Mouse (Mus musculus) left cerebral cortex, adult 2 months (tissue): ENCODE data around the gene Piezo1. TPM values are rescaled to one million over a fixed set of nuclear protein-coding genes. Genes with fewer than 3 reads are reported as not detected.

Experiments
- DNase-seq, 2 experiments: peaks; one replicate each; pipeline ENCODE4 v3.0.0; 2021 to 2022; ENCODE audit warnings: low spot score in 2 of 2, mixed read lengths in 1 of 2; ENCODE audit errors: extremely low spot score in 1 of 2
- H3K27ac ChIP-seq: fragments of 200-600 bp; 2 replicates; pipeline ENCODE4 v1.8.1; 2022
- H3K4me3 ChIP-seq: fragments of 200-600 bp; 2 replicates; pipeline ENCODE4 v1.8.1; 2022
- CTCF ChIP-seq: fragments of 200-600 bp; IDR thresholded peaks from 2 replicates; pipeline ENCODE4 v1.8.1; 2022; ENCODE audit warnings: antibody characterized with exemption, mild to moderate bottlenecking, moderate library complexity
- intact Hi-C: fragments of 180-260 bp; cut with DNase I; formaldehyde crosslinking; loops from one replicate; pipeline ENCODE4 v1.15.1; 2025
- total RNA-seq, 2 experiments: library from RNA; stranded (reverse); gene quantifications; 2 replicates each; pipeline ENCODE4 v1.2.3; 2021

Piezo1 gene
- total RNA-seq, 2 experiments from 2014 or later = 6.8 to 7.7 TPM

DNA sequence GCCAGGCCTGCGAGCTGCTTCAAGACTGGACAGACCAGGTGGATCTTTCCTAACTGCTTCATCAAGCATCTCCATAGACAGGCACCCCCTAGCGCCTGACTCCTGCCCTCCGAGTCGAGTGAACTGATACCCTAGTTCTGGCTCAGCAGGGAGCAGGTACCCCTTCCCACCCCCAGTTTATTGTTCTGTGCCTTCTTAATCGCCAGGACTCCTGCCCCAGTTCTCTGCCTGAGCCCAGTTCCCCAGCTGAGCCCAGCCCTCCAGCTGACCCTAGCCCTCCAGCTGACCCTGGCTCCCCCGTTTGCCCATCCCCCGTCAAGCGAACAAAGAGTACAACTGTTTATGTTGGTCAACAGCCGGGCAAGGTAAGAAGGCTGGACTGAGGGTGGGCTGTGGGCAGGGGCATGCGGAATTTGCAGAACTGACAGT, 17.8 kb upstream of the Piezo1 start:
- Histone ChIP-seq H3K27ac (no peak overlapping the region), H3K4me3 (no peak overlapping the region)
- no peak for DNase-seq
- intact Hi-C loops = loop anchor here (5.0 kb wide), 1 partner anchor 43 kb away; the partner anchor contains the start of genes Galns and Trappc2l
- TF ChIP-seq CTCF = no peak; the same call in 1 of the 2 replicates

DNA sequence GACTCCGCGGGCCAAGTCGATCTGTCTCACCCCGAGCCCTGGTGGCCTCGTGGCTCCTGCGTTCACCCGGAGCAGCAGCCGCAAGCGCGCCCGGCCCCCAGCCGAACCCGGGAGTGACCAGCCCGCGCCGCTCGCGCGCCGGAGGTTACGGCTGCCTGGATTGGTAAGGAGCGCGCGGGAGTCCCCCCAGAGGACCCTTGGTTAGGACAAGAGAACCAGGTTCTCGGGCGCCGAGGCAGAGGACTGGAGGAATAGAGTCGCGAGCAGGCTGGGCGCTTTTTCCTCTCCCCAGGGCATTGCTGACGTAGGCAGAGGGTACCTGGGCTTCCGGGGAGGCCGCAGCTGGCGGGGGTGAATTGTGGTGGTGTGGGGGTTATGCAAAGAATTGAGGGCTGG, 17.0 kb upstream of the Piezo1 start:
- H3K27ac ChIP-seq = no peak overlapping the region
- peak overlapping the region; percentile 69 for H3K4me3 ChIP-seq
- no peak for TF ChIP-seq CTCF
- DNase-seq = no peak
- intact Hi-C loops = loop anchor here (5.0 kb wide), 1 partner anchor 44 kb away; the partner anchor contains the start of genes Galns and Trappc2l

DNA sequence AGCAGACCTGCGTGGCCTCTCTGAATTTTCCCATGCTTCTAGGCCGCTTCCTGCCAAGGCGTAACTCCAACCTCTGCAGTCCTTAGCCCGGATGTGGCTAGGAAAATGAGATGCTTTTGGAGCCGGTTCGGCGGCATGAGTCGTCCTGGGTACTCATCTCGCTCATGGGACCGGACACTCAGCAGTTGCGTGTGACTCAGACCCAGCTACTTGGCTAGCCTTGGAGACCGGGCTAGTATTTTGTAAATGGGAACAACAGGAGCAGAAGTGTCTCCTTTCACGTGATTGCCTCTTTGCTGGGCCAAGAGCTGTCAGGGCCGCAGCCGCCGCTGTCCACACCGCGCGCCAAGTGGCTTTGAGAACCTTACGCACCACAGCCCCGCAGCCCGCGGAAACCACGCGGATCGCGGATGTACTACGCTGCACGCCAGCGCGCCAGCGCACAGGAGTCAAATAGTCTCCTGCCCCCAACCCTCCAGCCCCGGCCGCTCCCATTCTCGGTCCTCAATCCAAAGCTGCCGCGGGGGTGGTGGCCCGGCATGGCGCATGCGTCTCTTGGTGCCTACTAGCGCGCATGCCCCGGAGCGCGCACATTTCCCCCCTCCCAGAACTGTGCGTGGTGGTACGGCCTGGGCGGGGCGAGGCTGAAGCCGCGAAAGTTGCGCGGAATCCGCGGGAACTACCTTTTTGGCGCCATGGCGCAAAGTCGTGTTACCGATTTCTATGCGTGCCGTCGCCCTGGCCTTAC, 16.4 kb upstream of the Piezo1 start, which contains the start of gene Cdt1:
Gene Cdt1, plus strand, starts transcription at position 655 of the 748 bp plus-strand sequence.
- peak; percentile 95 for DNase-seq
- intact Hi-C loops = loop anchor here (5.0 kb wide), 1 partner anchor 45 kb away; the partner anchor contains the start of genes Galns and Trappc2l
- peak within 1 kb of the TSS; percentile 93 for H3K27ac ChIP-seq
- peak within 1 kb of the TSS; percentile 69 for H3K4me3 ChIP-seq
- TF ChIP-seq CTCF = no peak

DNA sequence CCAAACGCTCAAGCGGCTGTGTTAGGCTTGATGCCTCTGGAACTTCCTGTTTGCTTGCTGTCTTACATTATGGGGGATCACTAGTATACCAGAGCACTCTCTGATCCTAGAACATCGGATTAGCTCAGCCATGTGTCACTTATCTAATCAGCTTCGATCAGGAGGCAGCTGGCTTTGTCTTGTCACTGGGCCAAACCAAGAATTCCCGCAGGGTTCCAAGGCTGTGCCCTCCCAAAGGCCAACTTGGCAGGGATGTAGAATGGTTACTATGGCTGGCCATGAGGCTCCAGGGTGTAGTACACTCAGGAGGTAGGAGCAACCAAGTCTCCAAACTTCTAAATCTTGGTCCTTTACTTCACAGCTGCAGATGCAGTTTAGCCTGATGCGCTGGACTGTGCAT, 15.6 kb upstream of the Piezo1 start:
- no peak for DNase-seq
- no peak for TF ChIP-seq CTCF
- Histone ChIP-seq H3K4me3 (peak overlapping the region; percentile 69), H3K27ac (peak overlapping the region; percentile 93)
- intact Hi-C loops = loop anchor here (5.0 kb wide), 1 partner anchor 46 kb away; the partner anchor contains the start of genes Galns and Trappc2l

DNA sequence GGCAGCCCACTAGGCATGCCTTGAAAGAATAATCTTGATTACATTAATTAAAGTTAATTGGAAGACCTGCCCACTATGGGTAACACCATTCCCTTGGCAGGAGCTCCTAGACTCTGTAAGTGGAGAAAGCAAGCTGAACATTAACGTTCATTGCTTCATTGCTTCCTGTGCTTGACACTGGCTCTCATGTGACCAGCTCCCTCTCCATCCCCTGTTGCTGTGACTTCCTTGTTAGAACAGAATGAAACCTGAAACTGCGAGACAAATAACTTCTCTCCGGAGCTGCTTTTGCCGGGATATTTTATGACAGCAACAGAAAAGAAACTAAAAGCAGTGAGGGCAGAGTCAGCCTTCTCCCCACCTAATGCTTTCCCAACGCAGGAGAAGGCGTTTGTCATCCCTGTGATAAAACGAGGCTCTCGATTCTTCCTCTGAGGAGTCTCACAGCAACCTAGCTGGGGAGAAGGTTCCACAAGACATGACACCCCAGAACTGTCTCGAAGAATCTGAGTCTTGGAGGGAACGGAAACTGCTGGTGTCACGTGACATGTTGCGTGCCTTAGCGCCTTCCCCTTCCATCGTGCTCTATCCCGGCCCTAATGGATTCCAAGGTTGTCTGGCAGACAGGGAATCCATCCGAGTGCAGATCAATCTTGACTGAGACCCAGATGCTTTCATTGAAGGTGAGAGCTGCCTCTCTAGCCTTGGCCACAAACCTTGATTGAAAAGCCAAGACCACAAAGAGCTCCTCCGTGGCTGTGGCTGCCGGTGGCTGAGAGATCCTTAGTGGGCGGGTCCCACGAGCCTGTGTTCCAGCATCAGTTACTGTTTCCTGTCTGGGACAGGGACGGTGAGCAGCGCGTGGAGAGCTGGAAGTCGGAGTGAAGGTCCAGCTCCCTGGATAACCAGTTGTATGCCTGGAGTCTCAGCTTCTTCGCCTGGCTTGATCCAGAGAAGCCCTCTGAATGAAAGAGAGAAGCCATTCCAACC, 13.5 kb upstream of the Piezo1 start:
- DNase-seq = no peak
- Histone ChIP-seq H3K27ac (no peak overlapping the region), H3K4me3 (no peak overlapping the region)
- TF ChIP-seq CTCF = no peak
- intact Hi-C loops = loop anchor here (5.0 kb wide), 1 partner anchor 48 kb away; the partner anchor contains the start of genes Galns and Trappc2l

DNA sequence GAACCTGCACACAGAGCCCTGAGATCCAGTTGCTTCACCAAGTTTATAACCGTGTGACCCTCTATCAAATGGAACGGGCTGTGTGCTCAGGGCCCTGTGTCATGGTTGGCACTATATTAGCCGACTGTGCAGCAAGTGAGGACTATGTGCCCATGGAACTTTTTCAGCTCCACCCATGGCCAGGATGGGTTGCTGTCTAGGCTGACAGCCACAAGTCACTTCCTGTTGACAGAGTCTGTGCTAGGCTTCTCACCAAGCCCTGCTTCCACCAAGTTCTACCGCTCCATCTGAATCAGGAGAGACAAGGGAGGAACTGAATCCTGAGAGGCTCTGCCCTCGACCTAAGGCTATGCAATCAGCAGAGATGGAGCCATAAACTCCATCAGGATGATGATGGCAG, 10.1 kb upstream of the Piezo1 start:
- Histone ChIP-seq H3K27ac (no peak overlapping the region), H3K4me3 (no peak overlapping the region)
- TF ChIP-seq CTCF = no peak
- intact Hi-C loops = no loop called here
- DNase-seq = no peak

DNA sequence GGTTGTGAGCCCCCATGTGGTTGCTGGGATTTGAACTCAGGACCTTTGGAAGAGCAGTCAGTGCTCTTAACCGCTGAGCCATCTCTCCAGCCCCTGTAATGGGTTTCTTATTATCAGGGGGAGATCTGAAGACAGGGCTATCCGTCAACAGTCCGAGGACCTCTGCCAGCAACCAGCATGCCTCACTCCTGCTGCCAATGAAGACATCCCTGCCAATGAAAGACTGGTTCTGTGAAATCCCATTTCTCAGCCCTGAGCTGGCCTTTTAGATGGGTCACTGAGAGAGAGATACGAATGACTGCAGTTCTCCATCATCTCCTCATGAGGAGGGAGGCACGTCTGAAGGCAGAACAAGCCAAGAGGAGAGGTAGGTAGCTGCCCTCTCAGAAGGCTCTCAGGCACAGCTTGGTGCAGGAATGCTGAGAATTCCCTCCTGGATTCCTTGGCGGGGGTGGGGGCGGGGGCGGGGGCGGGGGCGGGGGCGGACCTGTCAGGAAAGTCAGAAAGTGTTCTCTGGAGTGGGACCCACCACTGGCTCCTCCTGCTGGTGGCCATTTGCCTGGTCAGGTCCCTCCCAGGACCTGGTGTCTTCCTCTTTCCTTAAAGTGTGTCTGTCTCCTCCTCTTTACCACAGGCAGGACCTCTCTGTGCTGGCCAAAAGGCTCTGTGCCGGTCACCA, 7.7 kb upstream of the Piezo1 start:
- DNase-seq = no peak
- intact Hi-C loops = no loop called here
- no peak for TF ChIP-seq CTCF
- Histone ChIP-seq H3K4me3 (no peak overlapping the region), H3K27ac (no peak overlapping the region)

DNA sequence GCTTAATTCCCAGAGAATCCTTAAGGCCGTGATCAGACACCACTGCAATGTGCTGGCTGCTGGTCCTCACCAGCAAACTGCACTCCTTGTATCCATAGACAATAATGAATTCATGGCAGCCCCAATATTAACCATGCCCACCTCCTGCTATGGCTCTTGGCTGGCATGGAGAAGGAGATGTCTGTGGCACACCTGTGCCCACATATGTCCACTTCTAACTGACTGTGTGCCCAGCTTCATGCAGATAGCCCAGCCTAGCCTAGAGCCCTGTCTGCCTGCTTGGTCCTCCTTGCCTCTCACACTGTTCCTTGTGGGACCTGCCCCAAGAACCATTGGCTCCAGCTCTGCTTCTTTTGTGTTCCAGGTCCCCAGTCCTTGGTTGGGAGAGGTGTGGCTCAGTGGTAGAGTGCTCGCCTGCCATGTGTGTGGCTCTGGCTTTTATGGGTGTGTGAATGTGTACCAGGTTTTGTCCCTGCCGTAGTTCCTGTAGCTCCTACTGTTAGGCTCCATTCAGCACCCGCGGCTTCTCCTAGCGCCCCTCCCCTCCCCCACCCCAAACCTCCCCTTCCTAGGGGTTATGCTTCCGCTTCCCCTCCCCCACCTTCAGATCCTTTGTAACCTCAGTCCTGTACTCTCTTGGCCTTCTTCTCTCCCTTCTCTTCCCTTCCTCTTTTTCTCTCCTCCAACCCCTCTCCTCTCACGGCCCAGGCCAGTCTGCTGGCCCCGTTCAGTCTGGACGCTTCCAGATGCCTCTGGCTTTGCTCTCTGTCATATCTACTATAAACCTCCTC, 6.3 kb upstream of the Piezo1 start:
- no peak for DNase-seq
- no peak overlapping the region for H3K27ac ChIP-seq
- H3K4me3 ChIP-seq = no peak overlapping the region
- no peak for TF ChIP-seq CTCF
- intact Hi-C loops = no loop called here

DNA sequence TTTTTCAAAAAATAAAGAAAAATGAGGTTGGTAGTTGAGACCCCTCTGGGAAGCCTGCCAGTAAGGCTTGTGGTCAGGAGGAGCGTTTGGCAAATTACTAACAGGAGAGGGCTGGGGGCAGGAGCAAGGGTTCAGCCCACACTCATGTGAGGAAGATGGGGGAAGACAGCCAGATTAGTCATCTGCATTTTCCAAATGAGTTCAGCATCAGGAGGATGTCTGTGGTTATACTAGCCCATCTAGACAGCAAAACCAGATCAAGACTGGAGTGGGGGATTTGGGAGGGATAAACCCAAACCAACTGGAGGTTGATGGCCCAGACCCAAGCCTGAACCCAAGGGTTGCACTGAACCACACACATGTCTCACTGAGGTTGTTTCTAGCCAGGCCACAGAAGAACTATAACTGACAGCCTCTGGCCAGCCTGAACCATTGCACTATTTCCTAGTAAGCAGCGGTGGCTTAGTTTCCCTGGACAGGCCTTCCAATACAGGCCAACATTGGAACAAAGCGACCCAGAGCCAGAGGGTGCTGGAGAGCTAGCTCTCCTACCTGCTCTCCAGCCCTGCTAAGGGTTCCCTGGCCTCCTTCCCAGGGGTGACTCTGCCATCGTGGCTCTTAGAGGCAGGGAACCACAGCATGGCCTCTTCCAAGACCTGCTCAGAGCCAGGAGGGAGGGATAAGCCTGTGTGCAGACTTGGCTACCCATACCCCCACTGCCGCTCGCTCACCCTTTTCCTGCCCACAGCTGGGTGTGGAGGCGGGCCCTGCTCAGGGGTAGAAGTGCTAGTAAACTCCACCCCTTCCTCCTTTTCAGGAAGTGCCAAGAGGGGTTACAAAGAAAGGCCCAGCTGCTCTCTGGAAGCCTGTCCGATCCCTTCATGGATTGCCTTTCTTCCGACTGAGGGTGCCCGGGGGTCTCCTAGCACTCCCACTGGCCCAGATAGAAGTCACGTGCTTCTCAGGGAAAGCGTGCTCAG, 5.2 kb upstream of the Piezo1 start:
- Histone ChIP-seq H3K27ac (peak overlapping the region; percentile 69), H3K4me3 (no peak overlapping the region)
- intact Hi-C loops = no loop called here
- DNase-seq = no peak
- TF ChIP-seq CTCF = no peak

DNA sequence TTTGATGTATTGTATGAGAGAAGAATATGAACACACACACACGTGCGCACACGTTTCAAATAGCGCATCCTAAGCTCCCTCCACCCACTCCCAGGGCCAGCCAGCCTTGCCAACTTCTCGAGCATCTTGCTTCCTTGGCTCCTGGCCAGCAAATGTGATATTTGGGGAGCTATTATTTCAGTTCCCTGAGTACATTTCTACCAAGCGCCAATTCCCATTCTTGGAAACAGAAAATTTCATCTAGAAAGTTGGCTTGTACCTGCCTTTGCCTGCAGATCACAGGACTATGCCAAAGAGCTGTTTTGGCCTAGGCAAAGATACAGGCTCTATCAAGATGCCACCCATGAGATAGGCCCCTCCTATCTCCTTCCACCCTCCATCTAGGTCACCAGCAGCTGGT, 3.7 kb upstream of the Piezo1 start:
- Histone ChIP-seq H3K27ac (peak overlapping the region; percentile 55; the same call in 1 of the 2 replicates), H3K4me3 (no peak overlapping the region)
- DNase-seq = peak; percentile 57 to 62
- intact Hi-C loops = no loop called here
- no peak for TF ChIP-seq CTCF
